Mouse (Mus musculus) olfactory bulb, adult 2 months (tissue): Measurements from ENCODE around the gene Prex1.
A peak's percentile ranks its signal among the peaks of the same experiment; 100 is the strongest.

Experiments
- CTCF ChIP-seq: fragments of 200-500 bp; IDR thresholded peaks from 2 replicates; pipeline ENCODE4 v1.5.1; 2012; ENCODE audit warnings: low read depth, mild to moderate bottlenecking, low read length, moderate library complexity; ENCODE audit not compliant: insufficient read depth
- POLR2A ChIP-seq: fragments of 200-500 bp; IDR thresholded peaks from 2 replicates; pipeline ENCODE4 v1.6.1; 2012; ENCODE audit warnings: mild to moderate bottlenecking, low read depth, low read length, moderate library complexity; ENCODE audit not compliant: insufficient read depth

DNA sequence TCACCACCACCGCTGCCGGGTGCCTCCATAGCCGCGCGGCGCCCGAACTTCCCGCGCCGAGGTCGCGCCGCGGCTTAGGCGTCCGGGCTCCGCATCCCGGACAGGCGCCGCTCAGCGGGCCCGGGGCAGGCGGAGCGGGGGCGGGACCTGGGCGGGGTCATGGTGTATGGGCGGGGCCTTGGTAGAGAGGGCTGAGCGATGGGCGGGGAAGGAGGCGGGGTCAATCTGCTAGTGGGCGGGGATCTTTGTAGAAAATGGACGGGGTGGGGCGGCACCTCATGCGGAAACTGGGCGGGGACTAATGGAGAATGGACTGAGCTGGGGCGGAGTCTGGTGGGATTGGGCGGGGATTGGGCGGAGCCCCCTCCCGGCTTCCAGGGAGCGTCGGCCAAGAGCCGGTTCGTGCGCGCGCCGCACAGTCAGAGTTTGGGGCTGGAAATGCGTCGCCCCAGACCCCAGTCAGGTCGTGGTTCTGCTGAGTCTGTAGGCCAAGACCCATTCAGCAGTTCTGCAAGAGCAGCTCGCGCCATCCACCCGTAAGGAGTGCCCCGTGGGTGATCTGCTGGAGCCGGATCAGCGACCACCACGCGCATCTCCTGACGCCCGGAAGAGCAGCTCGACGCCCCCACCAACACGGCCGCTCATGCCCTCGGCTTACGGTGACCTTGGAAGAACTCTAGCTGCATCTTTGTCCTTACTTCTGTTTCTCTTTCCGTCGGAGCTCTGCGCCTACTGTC lies at the start of gene Prex1:
- TF ChIP-seq CTCF (no peak), POLR2A (peak; percentile 30)
